Mouse (Mus musculus): Measurements from ENCODE around the gene Def6. TPM values are rescaled to one million over a fixed set of nuclear protein-coding genes. Genes with fewer than 3 reads are reported as not detected.
"Not testable (repeated sequence)": the region's sequence is repeated elsewhere in the genome, so short reads cannot be mapped to it uniquely, and the experiment has no call there.

The Def6 gene
- total RNA-seq, 2 experiments from 2014 or later, result 2.4 to 2.6 TPM

DNA sequence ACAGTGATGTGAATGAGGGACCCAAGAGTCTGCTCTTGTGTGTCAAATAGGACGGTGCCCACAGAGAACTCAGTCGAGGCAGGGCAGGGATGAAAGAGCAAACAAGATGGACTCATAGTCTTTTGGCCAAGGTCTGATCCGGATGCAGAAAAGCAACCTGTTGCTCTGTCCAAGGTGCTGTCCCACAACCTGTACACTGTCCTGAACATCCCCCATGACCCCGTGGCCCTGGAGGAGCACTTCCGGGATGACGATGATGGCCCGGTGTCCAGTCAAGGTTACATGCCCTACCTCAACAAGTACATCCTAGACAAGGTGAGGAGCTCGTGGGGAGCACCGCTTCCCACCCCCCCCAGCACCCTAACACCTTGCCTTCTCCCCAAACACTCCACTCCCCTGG, 9.2 kb downstream of the Def6 start:
- no peak overlapping the region for H3K4me3 ChIP-seq
- DNase-seq (ENCODE audit: low spot score in 2 of 2), result no peak
- no peak overlapping the region; the same call in 1 of the 2 replicates for H3K27ac ChIP-seq
- TF ChIP-seq CTCF (conservative IDR thresholded peaks at IDR 0.05), result no peak

- Histone ChIP-seq H3K27ac (peak overlapping the region; percentile 57; the same call in 1 of the 2 replicates), H3K4me3 (no peak overlapping the region)
- TF ChIP-seq CTCF (conservative IDR thresholded peaks at IDR 0.05), result no peak
- DNase-seq (ENCODE audit: low spot score in 2 of 2), result no peak
Observed at GRCm38 (mm10) chr17:28217721-28218649, 10.4 kb downstream of the Def6 start.

GRCm38 (mm10) chr17:28222463-28222862, 14.9 kb downstream of the Def6 start:
- H3K27ac ChIP-seq; DNase-seq (ENCODE audit: low spot score in 2 of 2); H3K4me3 ChIP-seq: not testable (repeated sequence)

- peak overlapping the region; percentile 56 for H3K4me3 ChIP-seq
- peak; percentile 45 for TF ChIP-seq CTCF (conservative IDR thresholded peaks at IDR 0.05)
Observed at GRCm38 (mm10) chr17:28223561-28224391, 16.2 kb downstream of the Def6 start.

GRCm38 (mm10) chr17:28224615-28225014, 17.0 kb downstream of the Def6 start:
- peak overlapping the region; percentile 79; the same call in 1 of the 2 replicates for H3K27ac ChIP-seq
- no peak for DNase-seq (ENCODE audit: low spot score in 2 of 2)
- TF ChIP-seq CTCF (conservative IDR thresholded peaks at IDR 0.05), result no peak
- H3K4me3 ChIP-seq, result no peak overlapping the region; the same call in 1 of the 2 replicates

More at GRCm38 (mm10) chr17:28223561-28224391, 16.2 kb downstream of the Def6 start:
- peak overlapping the region; percentile 79 for H3K27ac ChIP-seq
- peak; percentile 82 to 83 for DNase-seq (ENCODE audit: low spot score in 2 of 2)

- H3K4me3 ChIP-seq, result peak overlapping the region; percentile 48
- H3K27ac ChIP-seq, result peak overlapping the region; percentile 88
- DNase-seq (ENCODE audit: low spot score in 2 of 2), result peak; percentile 92 to 93
- TF ChIP-seq CTCF (conservative IDR thresholded peaks at IDR 0.05), result peak; percentile 100; the same call in 1 of the 2 replicates
Observed at GRCm38 (mm10) chr17:28226014-28226413, 18.4 kb downstream of the Def6 start.

DNA sequence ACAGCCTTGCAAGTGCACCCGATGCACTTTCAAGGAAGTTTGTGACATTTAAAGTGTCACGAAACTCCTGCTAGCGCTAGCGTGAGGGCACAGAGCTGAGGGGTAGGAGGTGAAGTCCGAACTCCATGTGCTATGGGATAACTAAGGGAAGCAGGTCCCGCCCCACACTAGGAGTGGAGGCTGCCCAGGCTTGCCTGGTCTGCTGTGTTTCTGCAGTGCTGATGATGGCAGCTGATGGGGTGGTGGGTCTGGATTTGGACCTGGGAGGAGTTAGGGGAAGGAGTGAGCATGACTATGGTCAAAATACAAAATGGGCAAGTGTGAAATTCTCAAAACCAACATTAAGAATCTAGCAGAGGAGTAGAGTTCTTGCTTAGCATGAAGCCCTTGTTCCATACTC, 22.9 kb downstream of the Def6 start:
- DNase-seq (ENCODE audit: low spot score in 2 of 2), result no peak
- TF ChIP-seq CTCF (conservative IDR thresholded peaks at IDR 0.05), result no peak
- Histone ChIP-seq H3K4me3 (no peak overlapping the region), H3K27ac (no peak overlapping the region)

DNA sequence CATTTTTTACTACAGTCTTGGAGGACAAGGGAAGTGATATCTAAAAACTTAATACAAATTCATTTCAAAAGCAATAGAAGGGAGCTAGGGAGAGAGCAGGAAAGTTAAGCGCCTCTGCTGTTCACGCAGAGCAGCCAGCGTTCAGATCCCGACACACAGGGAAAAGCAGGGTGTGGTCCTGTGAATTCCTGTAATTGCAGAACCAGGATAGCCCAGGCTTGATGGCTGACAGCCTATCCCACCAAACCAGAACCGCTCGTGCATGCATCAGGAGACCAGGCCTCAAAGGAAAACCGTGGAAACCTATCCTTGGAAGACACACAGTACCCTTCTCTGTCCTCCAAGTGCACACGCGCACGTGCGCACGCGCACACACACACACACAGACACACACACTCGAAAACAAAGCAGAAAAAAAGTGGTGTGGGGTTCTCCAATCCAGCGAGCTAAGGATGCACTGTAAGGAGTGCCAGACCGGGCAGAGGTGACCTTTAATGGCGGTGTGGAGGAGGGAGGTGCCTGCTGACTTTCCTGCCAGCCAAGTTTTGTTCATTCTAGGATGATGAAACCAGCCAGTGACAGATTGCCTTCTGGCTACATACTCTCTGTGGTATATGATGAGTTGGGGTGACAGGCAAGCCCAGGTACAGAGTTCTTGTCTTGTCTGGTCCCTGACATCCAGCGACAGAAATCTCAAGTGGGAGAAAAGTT, 23.6 kb downstream of the Def6 start:
- no peak for DNase-seq (ENCODE audit: low spot score in 2 of 2)
- no peak for TF ChIP-seq CTCF (conservative IDR thresholded peaks at IDR 0.05)
- H3K27ac ChIP-seq, result no peak overlapping the region
- no peak overlapping the region for H3K4me3 ChIP-seq

DNA sequence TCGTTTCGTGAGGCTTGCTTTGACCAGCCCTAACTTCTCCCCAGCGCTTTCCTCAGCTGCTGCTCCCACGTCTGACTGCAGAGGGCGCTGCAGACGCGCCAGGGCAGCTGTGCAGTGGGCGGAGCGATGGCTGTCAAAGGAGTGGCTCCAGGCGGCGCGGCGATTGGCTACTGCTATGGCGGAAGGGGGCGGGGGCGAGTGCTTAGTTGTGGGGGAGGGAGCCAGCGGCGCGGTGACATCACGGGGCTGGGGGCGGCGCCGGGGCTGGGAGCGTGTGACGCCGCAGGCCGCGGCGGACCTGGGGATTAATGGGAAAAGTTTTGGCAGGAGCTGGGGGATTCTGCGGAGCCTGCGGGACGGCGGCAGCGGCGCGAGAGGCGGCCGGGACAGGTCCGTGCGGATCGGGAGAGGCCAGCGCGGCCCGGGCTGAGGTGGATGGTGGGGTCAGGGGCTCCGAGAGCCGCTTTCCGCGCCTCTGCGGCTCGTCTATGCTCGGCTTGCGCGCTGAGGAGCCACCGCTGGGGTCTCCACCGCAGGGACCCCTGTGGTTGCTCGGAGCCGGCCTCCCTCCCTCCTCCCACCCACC, 25.0 kb downstream of the Def6 start, which contains the start of gene Ppard:
TSS of gene Ppard (plus strand) at position 226 of the 586 bp plus-strand sequence.
- TF ChIP-seq CTCF (conservative IDR thresholded peaks at IDR 0.05), result peak; percentile 83
- peak within 1 kb of the TSS; percentile 95 for H3K27ac ChIP-seq
- peak within 1 kb of the TSS; percentile 97 for H3K4me3 ChIP-seq
- DNase-seq (ENCODE audit: low spot score in 2 of 2), result peak; percentile 94 to 98

DNA sequence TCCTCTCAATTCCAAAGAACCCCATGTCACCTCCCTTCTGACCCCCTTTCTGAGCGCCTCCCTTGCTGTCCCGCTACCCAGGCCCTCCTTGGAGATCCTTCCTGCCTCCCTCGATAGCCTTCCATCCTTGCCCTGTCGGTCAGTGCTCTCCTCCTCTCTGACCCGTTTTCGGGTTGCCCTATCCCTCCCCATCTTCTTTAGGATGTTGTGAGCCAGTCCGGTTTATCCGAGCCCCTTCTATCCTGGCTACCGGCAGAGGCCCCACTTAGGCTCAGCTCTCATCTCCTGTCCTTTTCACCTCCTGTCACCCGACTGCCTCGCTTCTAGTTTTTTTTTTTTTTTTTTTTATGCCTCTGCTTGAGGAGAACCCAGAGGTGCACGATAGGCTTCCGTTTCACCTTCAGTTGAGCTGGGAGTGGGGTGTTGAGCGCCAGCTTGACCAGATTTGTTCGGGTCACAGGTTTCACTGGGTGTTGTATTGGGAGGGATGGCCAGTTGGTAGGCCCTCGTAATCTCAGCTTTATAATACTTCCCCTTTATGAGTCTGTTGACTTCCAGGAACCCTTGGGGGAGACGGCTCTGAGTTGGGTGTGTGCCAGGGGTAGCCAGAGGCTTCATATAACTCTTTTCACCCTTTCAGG, 25.6 kb downstream of the Def6 start:
- DNase-seq (ENCODE audit: low spot score in 2 of 2), result no peak
- TF ChIP-seq CTCF (conservative IDR thresholded peaks at IDR 0.05), result no peak
- Histone ChIP-seq H3K27ac (peak overlapping the region; percentile 95), H3K4me3 (peak overlapping the region; percentile 97)

- no peak for TF ChIP-seq CTCF (conservative IDR thresholded peaks at IDR 0.05)
- DNase-seq (ENCODE audit: low spot score in 2 of 2), result no peak
- no peak overlapping the region for H3K27ac ChIP-seq
- H3K4me3 ChIP-seq, result no peak overlapping the region; the same call in 1 of the 2 replicates
Observed at GRCm38 (mm10) chr17:28234641-28235040, 27.1 kb downstream of the Def6 start.
